Mouse (Mus musculus) stomach, postnatal 0 days (tissue): ENCODE measurements around the gene Cux2. TPM values are rescaled to one million over a fixed set of nuclear protein-coding genes. Genes with fewer than 3 reads are reported as not detected.

Experiments
- ATAC-seq: fragments of 200-750 bp; cut with Nextera tagmentation; 2 replicates; pipeline ENCODE4 v1.8.0; 2017; ENCODE audit not compliant: low FRiP score, low TSS enrichment
- DNase-seq: peaks from one replicate; pipeline ENCODE4 v3.0.0-alpha.2; 2016; ENCODE audit warnings: low spot score
- H3K27ac ChIP-seq: fragments of 300-500 bp; sonication (generic); replicated peaks from 2 replicates; pipeline ENCODE4 v1.5.1; 2014; ENCODE audit warnings: mild to moderate bottlenecking, control low read depth
- H3K27me3 ChIP-seq: fragments of 300-500 bp; sonication (generic); 2 replicates; pipeline ENCODE4 v1.6.1; 2014; ENCODE audit warnings: low read length; ENCODE audit not compliant: control insufficient read depth, insufficient read depth
- H3K36me3 ChIP-seq: fragments of 300-500 bp; sonication (generic); 2 replicates; pipeline ENCODE4 v1.6.1; 2014; ENCODE audit warnings: low read length, mixed read lengths; ENCODE audit not compliant: control insufficient read depth, insufficient read depth
- H3K4me1 ChIP-seq: fragments of 300-500 bp; sonication (generic); replicated peaks from 2 replicates; pipeline ENCODE4 v1.6.1; 2014; ENCODE audit warnings: antibody characterized with exemption; ENCODE audit not compliant: control insufficient read depth, insufficient read depth
- H3K4me2 ChIP-seq: fragments of 300-500 bp; sonication (generic); replicated peaks from 2 replicates; pipeline ENCODE4 v1.6.1; 2014; ENCODE audit warnings: low read depth, mild to moderate bottlenecking, control low read depth, moderate library complexity
- H3K4me3 ChIP-seq: fragments of 300-500 bp; sonication (generic); 2 replicates; pipeline ENCODE4 v1.5.1; 2014; ENCODE audit warnings: low read depth, low read length, control low read depth
- H3K9ac ChIP-seq: fragments of 300-500 bp; sonication (generic); 2 replicates; pipeline ENCODE4 v1.6.1; 2014; ENCODE audit warnings: mild to moderate bottlenecking, low read length, control low read depth, mixed read lengths
- H3K9me3 ChIP-seq: fragments of 300-500 bp; sonication (generic); 2 replicates; pipeline ENCODE4 v1.6.1; 2016; ENCODE audit warnings: low read length; ENCODE audit not compliant: control insufficient read depth
- CTCF ChIP-seq: IDR thresholded peaks from 2 replicates; pipeline ENCODE4 v1.5.1; 2016; ENCODE audit warnings: antibody characterized with exemption, low read depth, mild to moderate bottlenecking, moderate library complexity
- EP300 ChIP-seq: optimal IDR thresholded peaks from 2 replicates; pipeline ENCODE3; 2016; ENCODE audit warnings: antibody characterized with exemption
- WGBS: fragments of 180-500 bp; shearing (Covaris S2); extraction: QIAGEN DNeasy Blood & Tissue Kit; methylation state at CpG from one replicate; pipeline ENCODE4 v1.1.7; 2014; 5-methylcytosine and 5-hydroxymethylcytosine counted together
- polyA plus RNA-seq: library from polyadenylated mRNA; unstranded; fragments of >200 nt; fragmentation: Nextera tagmentation; extraction: Ambion mirVana; gene quantifications from 2 replicates; pipeline ENCODE4 v1.2.1, GENCODE M21; 2015

The Cux2 gene
- polyA plus RNA-seq, 1 experiment from 2014 or later, result 1.2 TPM

GRCm38 (mm10) chr5:122063204-122063933, 13.5 kb upstream of the Cux2 start:
- Histone ChIP-seq H3K4me1 (no peaks in the 10 kb centered on the region), H3K9ac (no peak overlapping the region), H3K4me3 (no peak overlapping the region), H3K4me2 (no peak overlapping the region), H3K9me3 (no peaks in the 10 kb centered on the region), H3K27ac (no peak overlapping the region), H3K36me3 (no peaks in the 10 kb centered on the region), H3K27me3 (no peaks in the 10 kb centered on the region)
- no peak for DNase-seq
- ATAC-seq, result no peak
- WGBS, result 70% methylated on average over 25 of the region's 25 CpGs
- TF ChIP-seq CTCF, result no peak

DNA sequence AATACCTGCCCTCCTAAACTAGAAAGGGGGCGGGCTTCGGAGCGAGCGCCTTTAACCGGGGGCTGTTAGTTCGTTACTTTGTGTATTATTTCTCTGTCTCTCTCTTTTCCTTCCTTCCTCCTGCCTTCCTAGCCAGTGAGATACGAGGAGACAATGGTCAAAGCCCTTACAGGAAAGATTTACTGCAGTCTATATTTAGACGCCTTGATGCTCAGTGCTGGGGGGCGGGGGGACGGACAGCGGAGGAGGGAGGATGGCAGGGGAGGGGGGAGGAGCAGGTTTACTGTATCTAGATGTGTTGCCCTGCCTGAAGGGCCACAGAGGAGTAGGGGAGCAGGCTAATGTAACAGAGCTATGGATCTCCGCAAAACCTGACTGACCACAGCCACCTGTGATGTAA, 12.6 kb upstream of the Cux2 start:
- no peaks in the 10 kb centered on the region for H3K36me3 ChIP-seq
- H3K4me2 ChIP-seq, result no peak overlapping the region
- no peaks in the 10 kb centered on the region for H3K4me1 ChIP-seq
- H3K27ac ChIP-seq, result no peak overlapping the region
- H3K4me3 ChIP-seq, result no peak overlapping the region
- 24% methylated on average over 11 of the region's 12 CpGs for WGBS
- ATAC-seq, result no peak
- no peaks in the 10 kb centered on the region for H3K9me3 ChIP-seq
- no peak for TF ChIP-seq CTCF
- no peak for TF ChIP-seq EP300
- no peak for DNase-seq
- no peak overlapping the region for H3K9ac ChIP-seq
- H3K27me3 ChIP-seq, result no peaks in the 10 kb centered on the region

GRCm38 (mm10) chr5:122060767-122061333, 10.9 kb upstream of the Cux2 start:
- Histone ChIP-seq H3K9ac (no peak overlapping the region), H3K4me3 (no peak overlapping the region), H3K27me3 (no peaks in the 10 kb centered on the region), H3K27ac (no peak overlapping the region), H3K4me1 (no peaks in the 10 kb centered on the region), H3K9me3 (no peaks in the 10 kb centered on the region), H3K4me2 (no peak overlapping the region), H3K36me3 (no peaks in the 10 kb centered on the region)
- 35% methylated on average over 10 of the region's 12 CpGs for WGBS
- peak; percentile 39 for DNase-seq
- no peak for TF ChIP-seq EP300
- no peak for TF ChIP-seq CTCF
- no peak for ATAC-seq

DNA sequence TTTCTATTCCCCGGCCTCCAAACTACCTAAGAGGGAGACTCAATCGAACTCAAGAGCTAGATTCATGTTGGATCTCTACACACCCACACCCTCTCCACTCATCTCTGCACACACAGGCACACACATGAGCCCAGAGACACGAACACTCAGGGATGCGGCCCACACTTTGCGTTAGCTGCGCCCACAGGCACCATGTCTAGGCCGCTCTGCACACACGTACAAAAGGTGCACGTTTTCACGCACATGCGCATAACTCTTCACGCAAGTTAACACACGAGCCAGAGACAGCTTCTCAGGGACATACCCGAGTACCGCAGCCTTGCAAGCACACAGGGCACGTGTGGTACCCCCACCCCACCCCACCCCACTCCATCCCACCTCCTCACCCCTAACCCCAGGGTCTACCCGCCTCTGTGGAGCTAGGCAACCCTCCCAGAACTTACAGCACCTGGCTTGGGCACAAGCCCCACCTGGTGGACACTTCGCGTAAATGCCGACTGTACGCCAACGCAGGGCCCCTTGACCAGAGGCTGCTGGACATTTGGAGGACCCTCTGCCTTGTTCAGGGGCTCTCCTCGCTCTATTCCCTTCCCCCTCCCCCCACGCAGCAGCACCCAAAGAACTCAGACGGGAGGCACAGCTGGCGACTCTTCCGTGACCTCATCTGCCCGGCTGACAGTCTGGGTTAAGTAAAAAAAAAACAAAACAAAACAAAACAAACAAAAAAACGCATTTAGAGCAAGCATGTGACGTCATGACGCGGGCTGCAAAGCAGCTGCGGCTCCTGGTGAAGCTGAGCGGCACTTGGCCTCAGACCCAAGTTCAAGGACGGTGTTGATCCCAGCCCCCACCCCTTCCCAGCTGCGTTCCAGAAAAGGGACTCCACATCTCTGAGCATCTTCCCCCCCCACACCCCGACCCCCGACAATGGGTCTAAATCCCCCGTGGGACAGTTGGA, 9.4 kb upstream of the Cux2 start:
- Histone ChIP-seq H3K27me3 (no peaks in the 10 kb centered on the region), H3K27ac (no peak overlapping the region), H3K4me3 (no peak overlapping the region; the same call in 1 of the 2 replicates), H3K36me3 (no peaks in the 10 kb centered on the region), H3K4me1 (no peaks in the 10 kb centered on the region), H3K4me2 (peak overlapping the region; percentile 55), H3K9me3 (no peaks in the 10 kb centered on the region), H3K9ac (peak overlapping the region; percentile 48)
- TF ChIP-seq CTCF (peak; percentile 86), EP300 (no peak)
- ATAC-seq (peak; percentile 33; the same call in 1 of the 2 replicates), DNase-seq (peak; percentile 68)
- 24% methylated on average over 39 of the region's 39 CpGs for WGBS

DNA sequence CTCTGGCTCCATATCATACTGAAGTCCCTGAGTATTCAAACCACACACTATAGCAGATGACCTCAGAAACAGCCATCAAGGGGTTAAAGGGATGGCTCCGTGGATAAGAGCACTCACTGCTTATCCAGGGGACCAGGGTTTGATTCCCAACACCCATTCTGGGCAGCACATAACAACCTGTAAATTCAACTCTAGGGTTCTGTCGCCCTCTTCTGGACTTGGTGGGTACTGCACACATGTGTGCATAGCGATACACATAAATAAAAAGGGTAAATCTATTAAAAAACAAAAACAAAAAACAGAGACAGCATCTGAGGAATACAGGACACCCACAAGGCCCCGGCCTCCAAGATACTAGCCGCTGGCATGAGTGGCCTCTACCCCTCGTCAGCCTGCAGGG, 7.7 kb upstream of the Cux2 start:
- Histone ChIP-seq H3K9me3 (no peaks in the 10 kb centered on the region), H3K27ac (no peak overlapping the region), H3K4me1 (no peaks in the 10 kb centered on the region), H3K4me3 (no peak overlapping the region), H3K4me2 (no peak overlapping the region), H3K9ac (no peak overlapping the region), H3K36me3 (no peaks in the 10 kb centered on the region), H3K27me3 (peaks cover 3% of the 10 kb centered on the region; the same call in 1 of the 2 replicates)
- WGBS, result 69% methylated on average over 6 of the region's 6 CpGs
- DNase-seq, result no peak
- TF ChIP-seq CTCF (peak; percentile 65), EP300 (no peak)
- ATAC-seq, result no peak
